Mouse (Mus musculus): Measurements from ENCODE around the gene Srsf11. TPM values are rescaled to one million over a fixed set of nuclear protein-coding genes. Genes with fewer than 3 reads are reported as not detected.

Gene Srsf11
- total RNA-seq (2018; cell fraction: chromatin; rRNA removed), result 1,000 to 10,000 TPM in 15 of 26 experiments, 100 to 1,000 TPM in 11; 834 to 1,449 (median 1,045) TPM
- 10 to 100 TPM; 30.6 to 82.5 (median 45.5) TPM for total RNA-seq (2018; cell fraction: cytosol; rRNA removed)
- 100 to 1,000 TPM; 381 to 952 (median 722) TPM for total RNA-seq (2018; cell fraction: nucleus; rRNA removed)
- polyA plus RNA-seq (2018), result 69.0 to 102 TPM (median 89.7 TPM) in 3 replicates

DNA sequence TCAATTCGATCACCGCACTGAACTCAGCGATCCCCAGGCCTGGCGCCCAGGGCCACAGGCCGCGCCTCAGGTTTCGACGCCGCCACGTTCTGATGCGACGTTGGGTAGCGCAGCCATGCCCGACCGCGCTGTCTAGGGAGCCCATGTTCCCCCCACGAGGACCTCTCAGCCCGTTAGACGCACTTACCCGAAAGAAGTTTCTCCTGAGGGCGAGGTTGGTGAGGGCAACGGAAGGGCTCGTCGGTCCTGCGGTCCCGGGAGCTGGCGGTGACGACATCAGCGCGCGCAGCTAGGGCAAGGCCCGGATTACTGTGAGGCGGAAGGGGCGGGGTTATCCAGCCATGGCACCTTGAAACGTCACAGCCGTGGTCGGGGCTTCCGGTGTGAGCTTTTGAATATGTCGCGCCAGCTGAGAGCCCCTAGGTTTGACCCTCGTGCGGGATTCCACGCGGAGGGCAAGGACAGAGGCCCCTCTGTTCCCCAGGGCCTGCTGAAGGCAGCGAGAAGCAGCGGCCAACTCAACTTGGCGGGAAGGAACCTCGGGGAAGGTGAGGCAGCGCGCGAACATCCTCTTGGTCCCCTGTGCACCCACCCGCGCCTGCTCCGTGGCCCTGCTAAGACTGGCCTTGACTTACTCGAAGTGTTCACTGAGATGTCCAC is at the start of gene Srsf11, which contains the start of gene Lrrc40:
TSS of gene Srsf11 (minus strand) at position 311 of the 660 bp plus-strand sequence.
TSS of gene Lrrc40 (plus strand) at position 334 of the 660 bp plus-strand sequence.
- no peaks in the 10 kb centered on the region for H3K36me3 ChIP-seq (ENCODE audit: inconsistent target)
- under 1% methylated on average over 55 of the region's 55 CpGs for WGBS (ENCODE audit: missing documents)
- peak within 1 kb of the TSS; percentile 54 for H3K27ac ChIP-seq
- peaks cover 99% of the 10 kb centered on the region for H3K79me2 ChIP-seq (ENCODE audit: inconsistent target)
- peak within 1 kb of the TSS; percentile 85 for H3K4me3 ChIP-seq (ENCODE audit: inconsistent target)

DNA sequence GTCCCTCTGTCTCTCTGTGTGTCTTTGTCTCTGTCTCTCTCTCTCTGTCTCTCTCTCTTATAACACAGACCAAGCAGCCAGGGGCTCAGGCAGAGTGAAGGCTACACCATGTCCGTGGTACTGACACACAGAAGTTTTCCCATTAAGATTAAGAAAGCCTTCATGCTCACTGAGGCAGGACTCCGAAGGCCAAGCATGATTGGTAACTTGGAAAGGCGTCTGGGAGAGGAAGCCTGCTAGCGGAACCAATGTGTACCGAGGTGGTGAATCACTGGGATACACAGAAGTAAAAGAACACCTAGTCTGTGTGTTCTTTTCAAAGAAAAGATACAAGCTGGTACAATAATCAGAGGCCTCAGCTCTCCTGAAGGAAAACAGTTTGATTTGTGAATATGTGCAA is 41.4 kb upstream of the Srsf11 start:
- H3K27ac ChIP-seq, result no peak overlapping the region
- WGBS (ENCODE audit: missing documents), result 84% methylated on average over 5 of the region's 5 CpGs

DNA sequence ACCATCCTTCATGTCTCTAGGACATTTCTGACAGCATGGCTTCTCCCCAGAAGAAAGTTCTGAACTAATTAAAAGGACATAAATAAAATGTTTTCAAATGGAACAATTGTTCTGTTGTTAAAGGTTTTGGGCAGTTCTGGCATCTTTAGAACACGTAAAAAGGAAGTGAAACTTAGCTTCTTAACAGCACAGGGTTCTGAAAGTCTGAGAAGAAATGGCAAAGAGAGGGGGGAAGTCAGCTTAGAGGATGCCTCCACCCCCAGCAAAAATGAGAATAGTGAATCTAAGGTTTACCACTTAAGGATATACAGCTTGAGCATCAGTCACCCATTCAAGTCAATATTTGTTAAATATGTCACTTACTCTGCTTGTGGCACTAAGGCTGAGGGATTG is 40.9 kb upstream of the Srsf11 start:
- Histone ChIP-seq H3K27ac (no peak overlapping the region), H3K79me2 (ENCODE audit: inconsistent target) (no peaks in the 10 kb centered on the region), H3K4me3 (ENCODE audit: inconsistent target) (no peak overlapping the region), H3K36me3 (ENCODE audit: inconsistent target) (no peaks in the 10 kb centered on the region)
- 0% methylated on average over 1 of the region's 1 CpGs for WGBS (ENCODE audit: missing documents)

More for the DNA sequence above, 41.4 kb upstream of the Srsf11 start:
- Histone ChIP-seq H3K4me3 (ENCODE audit: inconsistent target) (no peak overlapping the region), H3K36me3 (ENCODE audit: inconsistent target) (no peaks in the 10 kb centered on the region), H3K79me2 (ENCODE audit: inconsistent target) (no peaks in the 10 kb centered on the region)

DNA sequence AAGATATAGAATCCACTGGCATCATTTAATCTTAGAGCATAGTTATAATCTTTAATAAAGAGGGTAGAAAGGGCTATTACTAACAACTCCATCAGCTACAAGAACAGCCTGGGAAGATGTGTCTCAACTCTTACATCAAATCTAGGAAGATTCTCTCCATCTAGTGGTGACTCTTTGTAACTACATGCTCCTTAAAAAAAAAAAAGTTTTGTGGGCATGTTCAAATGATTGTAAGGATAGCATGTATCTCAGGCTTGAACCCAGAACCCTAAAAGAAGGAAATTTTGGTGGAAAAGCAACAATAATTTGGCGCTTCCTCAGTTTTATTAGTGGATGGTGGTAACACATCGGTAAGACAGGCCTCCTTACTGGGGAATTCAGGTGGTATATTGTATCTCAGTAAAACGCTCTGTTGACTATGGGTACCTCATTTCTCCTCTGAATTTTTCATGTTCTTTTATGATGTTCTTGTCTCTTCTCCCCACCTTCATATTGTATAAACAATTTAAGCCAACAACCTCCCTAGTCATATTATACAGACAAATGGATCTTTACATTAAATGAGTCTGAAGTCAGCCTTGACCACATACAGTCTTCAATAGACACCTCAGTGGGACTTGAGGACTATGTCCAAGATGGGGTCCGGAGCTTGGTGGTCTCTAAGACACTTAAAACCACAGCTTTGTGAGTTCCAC is 40.4 kb upstream of the Srsf11 start:
- Histone ChIP-seq H3K79me2 (ENCODE audit: inconsistent target) (no peaks in the 10 kb centered on the region), H3K36me3 (ENCODE audit: inconsistent target) (no peaks in the 10 kb centered on the region), H3K4me3 (ENCODE audit: inconsistent target) (no peak overlapping the region), H3K27ac (no peak overlapping the region)
- WGBS (ENCODE audit: missing documents), result 48% methylated on average over 4 of the region's 4 CpGs

DNA sequence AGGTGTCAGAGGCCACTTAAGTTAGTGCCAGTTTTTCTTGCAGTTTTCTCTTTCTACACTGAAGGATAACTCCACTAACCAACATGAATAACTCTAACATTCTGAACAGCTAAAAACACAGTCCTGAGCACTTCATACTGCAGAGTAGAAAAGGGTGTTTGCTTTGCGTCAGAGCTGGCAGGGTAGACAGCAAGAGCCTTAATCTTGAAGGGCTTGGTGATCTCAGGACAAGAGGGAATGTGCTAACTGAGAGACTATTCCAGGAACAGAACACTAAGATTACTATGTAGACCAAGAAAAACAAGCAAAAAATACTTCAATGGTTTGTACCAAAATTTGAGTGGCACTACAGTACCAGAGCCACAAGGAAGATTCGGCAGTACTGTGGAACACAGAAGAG is 38.6 kb upstream of the Srsf11 start:
- H3K79me2 ChIP-seq (ENCODE audit: inconsistent target), result no peaks in the 10 kb centered on the region
- WGBS (ENCODE audit: missing documents), result 93% methylated on average over 2 of the region's 2 CpGs
- H3K36me3 ChIP-seq (ENCODE audit: inconsistent target), result no peaks in the 10 kb centered on the region
- H3K4me3 ChIP-seq (ENCODE audit: inconsistent target), result no peak overlapping the region
- H3K27ac ChIP-seq, result no peak overlapping the region

DNA sequence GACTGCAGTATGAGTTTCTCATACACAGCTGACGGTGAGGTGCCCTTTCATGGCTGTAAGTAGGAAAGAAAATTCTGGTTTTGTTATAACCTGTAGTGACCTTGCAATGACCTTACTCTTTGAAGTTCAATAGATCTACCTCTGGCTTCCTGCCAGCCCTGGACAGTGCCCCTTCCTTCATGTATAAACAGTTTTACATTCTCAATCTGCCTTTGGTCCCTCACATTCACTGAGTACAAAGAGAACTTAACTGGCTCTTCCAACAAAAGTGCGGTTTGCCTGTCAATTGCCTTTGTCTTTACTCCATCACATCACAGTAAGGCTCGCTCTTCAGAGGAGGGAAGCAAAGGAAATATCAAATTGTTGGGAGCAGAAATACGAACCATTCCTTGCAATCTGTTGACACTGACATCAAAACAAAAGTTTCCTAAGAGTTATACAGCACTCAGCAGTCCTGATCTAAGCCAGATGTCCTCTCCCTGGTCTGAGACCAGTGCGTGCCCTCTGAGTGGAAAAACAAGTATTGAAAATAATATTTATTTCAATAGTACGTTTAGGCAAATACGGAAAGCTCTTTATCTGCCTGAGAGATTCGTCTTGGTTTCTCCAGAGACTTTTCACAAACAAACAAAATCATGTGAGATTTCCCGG is 32.3 kb upstream of the Srsf11 start:
- no peaks in the 10 kb centered on the region for H3K79me2 ChIP-seq (ENCODE audit: inconsistent target)
- no peak overlapping the region for H3K27ac ChIP-seq
- 98% methylated on average over 9 of the region's 9 CpGs for WGBS (ENCODE audit: missing documents)
- H3K4me3 ChIP-seq (ENCODE audit: inconsistent target), result no peak overlapping the region
- H3K36me3 ChIP-seq (ENCODE audit: inconsistent target), result no peaks in the 10 kb centered on the region; the same call in 1 of the 2 replicates

DNA sequence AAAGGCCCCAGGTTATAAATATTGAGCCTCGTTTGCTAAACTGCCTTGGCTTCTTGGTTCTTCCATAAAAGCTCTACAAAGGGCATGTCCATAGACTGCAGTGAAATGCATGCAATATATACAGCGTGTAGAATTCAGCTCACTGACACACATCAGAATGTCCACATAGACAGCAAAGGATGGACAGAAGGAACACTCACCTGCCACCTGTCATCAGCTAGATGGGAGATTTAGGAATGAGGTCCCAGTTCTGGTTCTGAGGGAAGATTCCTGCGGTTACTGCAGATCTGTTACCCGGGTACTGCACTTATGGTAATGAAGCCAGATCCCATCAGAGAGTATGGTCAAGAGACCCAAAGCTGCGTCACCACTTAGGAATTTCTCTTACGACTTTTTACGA is 31.5 kb upstream of the Srsf11 start:
- H3K36me3 ChIP-seq (ENCODE audit: inconsistent target), result no peaks in the 10 kb centered on the region; the same call in 1 of the 2 replicates
- no peaks in the 10 kb centered on the region for H3K79me2 ChIP-seq (ENCODE audit: inconsistent target)
- H3K27ac ChIP-seq, result no peak overlapping the region
- H3K4me3 ChIP-seq (ENCODE audit: inconsistent target), result no peak overlapping the region
- WGBS (ENCODE audit: missing documents), result 98% methylated on average over 7 of the region's 7 CpGs

DNA sequence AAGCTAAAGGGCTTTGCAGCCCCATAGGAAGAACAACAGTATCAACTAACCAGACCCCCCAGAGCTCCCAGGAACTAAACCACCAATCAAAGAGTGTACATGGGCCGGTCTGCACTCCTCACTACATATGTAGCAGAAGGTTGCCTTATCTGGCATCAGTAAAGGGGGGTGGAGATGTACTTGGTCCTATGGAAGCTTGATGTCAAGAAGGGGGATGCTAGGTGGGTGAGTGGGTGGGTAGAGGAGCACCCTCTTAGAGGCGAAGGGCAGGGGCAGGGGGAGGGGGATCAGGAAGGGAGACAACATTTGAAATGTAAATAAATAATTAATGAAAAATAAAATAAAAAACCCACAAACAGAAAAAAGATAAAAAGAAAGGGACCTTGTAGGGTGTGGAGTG is 28.8 kb upstream of the Srsf11 start:
- no peak overlapping the region for H3K4me3 ChIP-seq (ENCODE audit: inconsistent target)
- H3K36me3 ChIP-seq (ENCODE audit: inconsistent target), result no peaks in the 10 kb centered on the region; the same call in 1 of the 2 replicates
- no peaks in the 10 kb centered on the region for H3K79me2 ChIP-seq (ENCODE audit: inconsistent target)
- no peak overlapping the region for H3K27ac ChIP-seq
- 100% methylated on average over 2 of the region's 2 CpGs for WGBS (ENCODE audit: missing documents)

DNA sequence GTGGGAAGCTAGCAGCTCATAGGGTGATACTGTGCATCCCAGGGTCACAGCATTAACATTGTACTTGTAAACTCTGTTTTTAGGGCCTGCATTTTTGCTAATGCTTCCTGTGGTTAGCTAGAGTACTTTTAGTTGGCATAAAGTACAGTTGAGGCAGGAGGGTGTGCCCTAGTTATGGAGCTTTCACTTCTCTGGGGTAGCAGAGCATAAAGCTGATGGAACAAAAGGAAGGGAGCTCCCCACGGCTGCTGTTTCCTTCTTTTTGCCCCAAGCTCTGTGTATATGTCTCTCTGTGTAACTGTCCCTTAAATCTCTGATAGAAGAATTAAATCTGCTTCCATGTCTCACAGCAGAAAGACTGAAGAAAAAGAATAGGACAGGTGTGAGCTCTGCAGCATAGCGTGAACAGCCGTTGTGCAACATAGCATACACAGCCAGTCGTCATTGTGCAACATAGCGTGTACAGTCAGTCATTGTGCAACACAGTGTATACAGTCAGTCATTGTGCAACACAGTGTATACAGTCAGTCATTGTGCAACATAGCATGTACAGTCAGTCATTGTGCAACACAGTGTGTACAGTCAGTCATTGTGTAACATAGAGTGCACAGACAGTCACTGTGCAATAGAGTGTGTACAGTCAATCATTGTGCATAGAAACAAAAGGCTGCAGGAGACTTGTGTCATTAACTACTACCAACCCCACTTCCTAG is 25.5 kb upstream of the Srsf11 start:
- 63% methylated on average over 5 of the region's 5 CpGs for WGBS (ENCODE audit: missing documents)
- Histone ChIP-seq H3K4me3 (ENCODE audit: inconsistent target) (no peak overlapping the region), H3K36me3 (ENCODE audit: inconsistent target) (peaks cover 11% of the 10 kb centered on the region; the same call in 1 of the 2 replicates), H3K27ac (peak overlapping the region; percentile 61), H3K79me2 (ENCODE audit: inconsistent target) (no peaks in the 10 kb centered on the region)

DNA sequence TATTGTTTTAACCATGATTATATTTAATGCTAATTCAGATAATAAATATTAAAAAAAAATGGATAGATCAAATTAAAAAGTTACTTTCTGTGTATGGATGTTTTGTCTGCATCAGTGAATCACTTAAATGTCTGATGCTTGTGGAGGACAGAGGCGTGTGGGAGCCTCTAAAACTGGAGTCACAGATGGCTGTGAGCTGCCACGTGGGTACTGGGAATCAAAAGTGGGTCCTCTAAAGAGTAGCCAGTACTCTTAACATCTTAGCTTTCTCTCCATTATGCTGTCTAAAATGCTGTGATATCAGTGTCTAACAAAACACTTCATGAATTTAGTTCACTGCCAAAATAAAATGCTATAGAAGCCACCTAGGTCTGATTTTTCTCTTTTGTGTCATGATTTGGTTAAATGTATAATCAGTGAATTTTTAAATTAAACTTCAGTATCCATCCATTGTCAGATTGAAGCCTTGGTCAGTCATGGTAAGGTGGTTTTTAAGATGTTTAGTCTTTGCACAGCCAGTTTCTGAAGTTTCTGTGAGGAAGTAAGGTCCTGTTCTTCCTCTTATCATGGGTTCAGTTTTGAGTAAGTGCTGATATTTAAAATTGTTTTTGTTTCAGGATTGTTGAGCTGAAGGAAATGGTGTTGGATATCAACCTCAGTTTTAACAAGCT is 24.3 kb upstream of the Srsf11 start:
- whole genome bisulfite sequencing (ENCODE audit: missing documents), result 88% methylated on average over 2 of the region's 2 CpGs
- peaks cover 21% of the 10 kb centered on the region; the same call in 1 of the 2 replicates for H3K36me3 ChIP-seq (ENCODE audit: inconsistent target)
- H3K4me3 ChIP-seq (ENCODE audit: inconsistent target), result no peak overlapping the region
- H3K27ac ChIP-seq, result peak overlapping the region; percentile 61
- H3K79me2 ChIP-seq (ENCODE audit: inconsistent target), result no peaks in the 10 kb centered on the region

DNA sequence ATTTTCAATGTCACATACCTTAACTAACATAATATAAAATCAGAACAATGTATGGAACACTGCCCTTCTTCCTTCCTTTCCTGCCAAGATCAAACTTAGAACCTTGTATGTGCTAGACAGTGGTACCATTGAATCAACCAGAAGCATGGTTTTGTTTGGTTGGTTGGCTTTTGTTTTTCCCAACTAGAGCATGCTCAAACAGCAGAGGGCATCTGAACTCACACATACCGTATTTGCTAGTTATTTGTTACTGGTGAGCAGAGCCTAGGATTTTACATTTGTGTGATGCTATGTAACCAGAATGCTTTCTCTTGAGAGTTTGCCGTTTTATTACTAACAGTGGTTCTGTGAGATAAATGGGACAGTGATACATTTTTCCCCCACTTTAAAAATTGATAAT is 13.1 kb upstream of the Srsf11 start:
- Histone ChIP-seq H3K36me3 (ENCODE audit: inconsistent target) (no peaks in the 10 kb centered on the region), H3K4me3 (ENCODE audit: inconsistent target) (no peak overlapping the region), H3K27ac (no peak overlapping the region), H3K79me2 (ENCODE audit: inconsistent target) (no peaks in the 10 kb centered on the region)
- WGBS (ENCODE audit: missing documents), result 100% methylated on average over 2 of the region's 2 CpGs

DNA sequence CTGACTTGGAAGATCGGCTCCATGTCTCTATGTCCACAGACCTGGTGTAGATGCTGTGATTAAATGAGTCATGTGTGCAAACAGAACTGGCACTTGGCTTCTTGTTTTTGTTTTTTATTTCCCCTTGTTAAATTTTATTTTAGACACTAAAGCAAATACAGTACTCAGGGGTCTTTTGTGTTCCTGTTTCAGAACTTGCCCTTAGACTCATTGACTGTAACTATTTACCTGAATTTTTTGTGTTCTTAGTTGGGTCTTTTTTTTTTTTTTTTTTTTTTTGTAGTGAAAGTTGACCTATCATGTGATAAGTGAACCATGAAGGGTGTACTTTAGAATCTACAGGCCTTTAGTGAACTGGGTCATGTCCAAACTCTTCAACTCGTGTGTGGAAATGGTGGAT is 4.3 kb upstream of the Srsf11 start:
- 96% methylated on average over 2 of the region's 2 CpGs for WGBS (ENCODE audit: missing documents)
- Histone ChIP-seq H3K27ac (no peak overlapping the region), H3K79me2 (ENCODE audit: inconsistent target) (peaks cover 77% of the 10 kb centered on the region), H3K4me3 (ENCODE audit: inconsistent target) (no peak overlapping the region), H3K36me3 (ENCODE audit: inconsistent target) (no peaks in the 10 kb centered on the region)

DNA sequence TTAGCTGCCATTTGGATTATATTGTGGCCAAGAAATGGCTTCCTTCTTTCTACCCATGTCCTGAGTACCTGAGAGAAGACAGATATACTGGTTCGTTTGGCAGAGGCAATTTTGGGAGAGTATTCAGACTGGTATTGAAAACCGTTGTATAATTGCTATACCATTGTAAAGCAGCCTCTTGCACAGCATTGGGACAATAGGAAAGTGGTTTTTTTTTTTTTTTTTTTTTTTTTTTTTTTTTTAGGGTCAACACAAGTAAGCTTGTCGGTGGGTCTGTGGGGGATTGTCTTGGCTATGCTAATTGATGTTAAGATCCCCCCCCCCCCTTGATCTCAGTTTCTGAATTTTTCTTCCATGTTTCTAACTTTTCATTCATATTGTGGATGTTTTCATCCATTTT is 1.7 kb upstream of the Srsf11 start:
- H3K79me2 ChIP-seq (ENCODE audit: inconsistent target), result peaks cover 100% of the 10 kb centered on the region
- no peak overlapping the region for H3K27ac ChIP-seq
- no peaks in the 10 kb centered on the region for H3K36me3 ChIP-seq (ENCODE audit: inconsistent target)
- no peak overlapping the region for H3K4me3 ChIP-seq (ENCODE audit: inconsistent target)
- WGBS (ENCODE audit: missing documents), result 83% methylated on average over 3 of the region's 3 CpGs

DNA sequence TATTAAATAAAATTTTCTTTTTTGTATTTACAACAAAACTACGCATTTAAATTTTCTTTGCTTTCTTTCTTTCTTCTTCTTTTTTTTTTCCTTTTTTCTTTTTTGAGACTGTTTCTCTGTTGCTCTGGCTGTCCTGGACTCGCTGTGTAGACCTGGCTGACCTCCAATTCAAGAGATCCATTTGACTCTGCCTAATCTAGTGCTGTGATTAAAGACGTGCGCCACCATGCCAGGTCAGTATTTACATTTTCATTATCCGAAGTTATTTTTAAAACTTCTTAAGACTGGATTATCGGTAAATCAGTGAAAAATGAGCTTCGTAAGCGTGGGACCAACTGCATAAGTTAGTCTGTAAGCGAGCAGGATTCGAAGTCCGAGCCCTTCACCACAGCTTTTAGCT is 573 bp downstream of the Srsf11 start:
- WGBS (ENCODE audit: missing documents), result 3% methylated on average over 11 of the region's 11 CpGs
- Histone ChIP-seq H3K79me2 (ENCODE audit: inconsistent target) (peaks cover 96% of the 10 kb centered on the region), H3K36me3 (ENCODE audit: inconsistent target) (no peaks in the 10 kb centered on the region), H3K27ac (peak overlapping the region; percentile 54), H3K4me3 (ENCODE audit: inconsistent target) (peak overlapping the region; percentile 85)

Data from macrophage (primary cell).